Mouse (Mus musculus): ENCODE results near the gene Olfr48. TPM values are rescaled to one million over a fixed set of nuclear protein-coding genes. Genes with fewer than 3 reads are reported as not detected.

Olfr48 gene
- 0.21 and 0.23 TPM in 2 replicates for polyA plus RNA-seq (2014; fragmentation: Nextera tagmentation; extraction: Ambion mirVana)

DNA sequence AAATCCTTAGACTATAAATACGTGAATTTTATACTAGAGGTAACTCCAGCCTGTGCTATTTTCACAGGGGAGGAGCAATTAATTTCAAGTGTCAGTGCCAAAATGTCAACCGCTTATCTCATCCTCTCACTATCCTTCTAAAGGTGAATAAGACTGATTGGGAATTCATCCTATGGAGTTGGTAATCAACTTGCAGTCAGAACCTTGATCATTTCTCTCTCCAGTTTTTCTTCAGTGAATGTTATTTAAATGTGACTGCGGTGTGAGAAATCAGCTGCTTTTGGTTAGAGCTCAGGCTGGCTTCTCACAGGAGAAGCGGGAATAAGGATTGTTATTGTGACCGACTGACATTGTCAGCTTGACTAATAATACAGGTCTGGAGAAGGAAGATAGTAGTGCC lies at the start of gene Olfr48:
Olfr48 (minus strand) TSS at position 101 of the 400 bp plus-strand sequence.
- Histone ChIP-seq H3K27ac (no peak within 1 kb of the TSS), H3K4me1 (replicated peaks; ENCODE audit: control insufficient read depth, insufficient read depth, low read length) (no peaks in the 10 kb centered on the region), H3K36me3 (replicated peaks; ENCODE audit: control insufficient read depth, insufficient read depth) (no peaks in the 10 kb centered on the region), H3K9me3 (ENCODE audit: control insufficient read depth, low read length) (no peaks in the 10 kb centered on the region), H3K4me3 (replicated peaks; ENCODE audit: low read length) (no peak within 1 kb of the TSS), H3K4me2 (replicated peaks) (no peak within 1 kb of the TSS), H3K27me3 (ENCODE audit: control insufficient read depth, insufficient read depth, low read length) (no peaks in the 10 kb centered on the region), H3K9ac (no peak within 1 kb of the TSS)
- ATAC-seq (ENCODE audit: low FRiP score) = no peak
- no peak for DNase-seq (ENCODE audit: low spot score)
- 84% methylated on average over 5 of the region's 5 CpGs for WGBS

DNA sequence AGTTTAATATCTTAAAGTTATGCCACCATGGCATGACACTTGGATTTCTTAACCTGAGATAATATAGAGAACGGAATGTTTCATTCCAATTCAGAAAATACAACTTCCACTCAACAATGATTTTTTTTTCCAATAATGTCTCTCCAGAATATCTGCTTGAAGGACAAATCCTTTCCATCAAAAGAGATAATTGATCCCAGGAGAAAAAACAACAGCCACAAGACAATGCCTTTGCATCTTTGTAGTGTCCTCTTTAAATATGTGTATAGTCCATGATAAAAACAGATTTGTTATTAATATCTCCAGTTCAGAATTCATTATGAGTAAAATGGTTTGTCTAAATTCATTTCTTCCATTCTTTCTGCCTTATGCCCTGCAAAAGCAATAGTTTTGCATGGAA lies 30.1 kb upstream of the Olfr48 start, which contains the start of gene Olfr1257:
Olfr1257 (plus strand) TSS at position 301 of the 400 bp plus-strand sequence.
- H3K27ac ChIP-seq = no peak within 1 kb of the TSS
- H3K4me2 ChIP-seq (replicated peaks) = no peak within 1 kb of the TSS
- ATAC-seq (ENCODE audit: low FRiP score) = no peak
- 95% methylated on average over 1 of the region's 1 CpGs for WGBS
- H3K4me3 ChIP-seq (replicated peaks; ENCODE audit: low read length) = no peak within 1 kb of the TSS
- H3K9me3 ChIP-seq (ENCODE audit: control insufficient read depth, low read length) = no peaks in the 10 kb centered on the region
- H3K9ac ChIP-seq = no peak within 1 kb of the TSS
- H3K36me3 ChIP-seq (replicated peaks; ENCODE audit: control insufficient read depth, insufficient read depth) = no peaks in the 10 kb centered on the region
- H3K27me3 ChIP-seq (ENCODE audit: control insufficient read depth, insufficient read depth, low read length) = no peaks in the 10 kb centered on the region
- H3K4me1 ChIP-seq (replicated peaks; ENCODE audit: control insufficient read depth, insufficient read depth, low read length) = no peaks in the 10 kb centered on the region
- no peak for DNase-seq (ENCODE audit: low spot score)

DNA sequence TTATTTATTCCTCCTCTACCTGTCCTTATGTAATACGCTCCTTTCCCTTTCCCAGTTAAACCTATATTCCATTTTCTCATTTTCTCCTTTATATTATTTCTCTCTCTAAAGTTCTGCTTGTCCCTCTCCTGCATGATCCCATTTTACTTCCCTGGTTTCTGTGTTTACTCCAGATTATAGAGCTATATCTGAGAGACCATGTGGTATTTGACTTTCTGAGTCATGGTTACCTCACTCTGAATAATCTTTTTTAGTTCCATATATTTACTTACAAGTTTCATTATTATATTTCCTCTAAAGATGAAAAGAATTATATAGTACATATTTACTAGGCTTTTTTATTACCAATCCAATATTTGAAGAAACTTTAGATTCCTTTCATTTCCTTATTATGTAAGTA lies 1.2 kb upstream of the Olfr48 start:
- ATAC-seq (ENCODE audit: low FRiP score) = no peak

DNA sequence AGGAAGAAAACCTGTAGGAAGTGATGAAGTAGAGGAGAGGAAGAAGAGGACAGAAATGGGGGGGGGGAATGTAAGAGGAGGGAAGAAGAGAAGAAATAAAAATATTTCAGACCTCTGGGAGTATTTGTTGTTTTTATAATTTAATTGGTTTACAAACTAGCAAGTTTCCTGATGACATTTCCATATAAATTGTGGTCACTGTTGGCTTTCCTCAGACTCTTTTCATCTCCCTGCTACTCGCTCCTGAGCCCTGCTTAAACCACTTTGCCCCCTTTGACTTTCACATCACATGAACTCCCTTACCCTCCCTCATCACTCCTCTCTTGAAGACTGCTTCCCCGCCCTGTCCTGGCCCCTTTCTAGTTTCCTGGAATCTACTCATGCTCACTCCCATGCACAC lies 6.5 kb downstream of the Olfr48 start, which contains the start of gene Olfr1256:
Olfr1256 (minus strand) TSS at position 101 of the 400 bp plus-strand sequence.
- Histone ChIP-seq H3K4me1 (replicated peaks; ENCODE audit: control insufficient read depth, insufficient read depth, low read length) (no peaks in the 10 kb centered on the region), H3K9me3 (ENCODE audit: control insufficient read depth, low read length) (no peaks in the 10 kb centered on the region), H3K4me2 (replicated peaks) (no peak within 1 kb of the TSS), H3K36me3 (replicated peaks; ENCODE audit: control insufficient read depth, insufficient read depth) (no peaks in the 10 kb centered on the region), H3K27me3 (ENCODE audit: control insufficient read depth, insufficient read depth, low read length) (no peaks in the 10 kb centered on the region), H3K9ac (no peak within 1 kb of the TSS), H3K27ac (no peak within 1 kb of the TSS), H3K4me3 (replicated peaks; ENCODE audit: low read length) (no peak within 1 kb of the TSS)
- 54% methylated on average over 2 of the region's 2 CpGs for WGBS
- no peak for ATAC-seq (ENCODE audit: low FRiP score)
- DNase-seq (ENCODE audit: low spot score) = no peak

More for the DNA sequence above, 1.2 kb upstream of the Olfr48 start:
- Histone ChIP-seq H3K9me3 (ENCODE audit: control insufficient read depth, low read length) (no peaks in the 10 kb centered on the region), H3K36me3 (replicated peaks; ENCODE audit: control insufficient read depth, insufficient read depth) (no peaks in the 10 kb centered on the region), H3K4me1 (replicated peaks; ENCODE audit: control insufficient read depth, insufficient read depth, low read length) (no peaks in the 10 kb centered on the region), H3K4me3 (replicated peaks; ENCODE audit: low read length) (no peak overlapping the region), H3K27me3 (ENCODE audit: control insufficient read depth, insufficient read depth, low read length) (no peaks in the 10 kb centered on the region), H3K4me2 (replicated peaks) (no peak overlapping the region), H3K9ac (no peak overlapping the region), H3K27ac (no peak overlapping the region)
- 90% methylated on average over 1 of the region's 1 CpGs for WGBS
- DNase-seq (ENCODE audit: low spot score) = no peak

DNA sequence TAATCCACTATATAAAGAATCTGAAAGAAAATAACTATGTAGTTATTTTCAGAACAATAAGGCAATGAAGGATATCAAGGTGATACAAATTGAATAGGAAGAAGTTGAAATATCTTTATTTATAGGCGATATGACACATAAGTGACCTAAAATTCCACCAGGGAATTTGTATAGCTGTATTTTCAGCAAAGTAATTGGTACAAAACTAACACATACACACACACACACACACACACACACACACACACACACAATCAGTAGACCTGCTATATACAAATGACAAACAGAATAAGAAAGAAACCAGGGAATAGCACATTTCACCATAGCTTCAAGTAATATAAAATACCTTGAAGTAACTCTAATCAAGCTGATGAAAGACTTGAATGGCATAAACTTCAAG lies 27.8 kb downstream of the Olfr48 start:
- no peak for DNase-seq (ENCODE audit: low spot score)
- 88% methylated on average over 1 of the region's 1 CpGs for WGBS
- H3K9me3 ChIP-seq (ENCODE audit: control insufficient read depth, low read length) = peaks cover 8% of the 10 kb centered on the region; the same call in 1 of the 2 replicates
- H3K9ac ChIP-seq = no peak overlapping the region
- no peaks in the 10 kb centered on the region for H3K27me3 ChIP-seq (ENCODE audit: control insufficient read depth, insufficient read depth, low read length)
- no peak overlapping the region for H3K27ac ChIP-seq
- H3K4me2 ChIP-seq (replicated peaks) = no peak overlapping the region
- no peaks in the 10 kb centered on the region for H3K4me1 ChIP-seq (replicated peaks; ENCODE audit: control insufficient read depth, insufficient read depth, low read length)
- H3K36me3 ChIP-seq (replicated peaks; ENCODE audit: control insufficient read depth, insufficient read depth) = no peaks in the 10 kb centered on the region
- no peak overlapping the region for H3K4me3 ChIP-seq (replicated peaks; ENCODE audit: low read length)
- no peak for ATAC-seq (ENCODE audit: low FRiP score)

DNA sequence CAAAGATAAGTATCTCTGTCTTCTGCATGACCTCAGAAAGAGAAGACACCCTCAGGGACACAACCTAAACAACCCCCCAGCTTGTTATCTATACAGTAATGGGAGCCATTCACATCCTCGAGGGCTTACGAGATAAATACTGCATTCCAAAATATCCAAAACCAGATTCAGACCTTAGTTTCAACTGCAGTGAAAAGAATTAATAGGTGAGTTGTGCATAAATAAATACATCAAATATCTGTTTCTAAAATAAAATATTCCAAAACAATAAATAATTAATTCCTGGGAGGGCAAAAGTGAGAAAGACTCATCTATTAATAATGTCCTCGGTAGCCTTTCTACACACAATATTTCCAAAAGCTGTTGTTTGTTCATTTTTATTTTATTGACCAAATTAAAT lies 36.3 kb downstream of the Olfr48 start, which contains the start of gene Olfr1255:
Olfr1255 (plus strand) TSS at position 301 of the 400 bp plus-strand sequence.
- Histone ChIP-seq H3K27me3 (ENCODE audit: control insufficient read depth, insufficient read depth, low read length) (no peaks in the 10 kb centered on the region), H3K36me3 (replicated peaks; ENCODE audit: control insufficient read depth, insufficient read depth) (no peaks in the 10 kb centered on the region), H3K4me2 (replicated peaks) (no peak within 1 kb of the TSS), H3K9ac (no peak within 1 kb of the TSS), H3K4me3 (replicated peaks; ENCODE audit: low read length) (no peak within 1 kb of the TSS), H3K27ac (no peak within 1 kb of the TSS), H3K4me1 (replicated peaks; ENCODE audit: control insufficient read depth, insufficient read depth, low read length) (no peaks in the 10 kb centered on the region), H3K9me3 (ENCODE audit: control insufficient read depth, low read length) (no peaks in the 10 kb centered on the region)
- DNase-seq (ENCODE audit: low spot score) (no peak), ATAC-seq (ENCODE audit: low FRiP score) (no peak)
- 91% methylated on average over 3 of the region's 3 CpGs for WGBS

DNA sequence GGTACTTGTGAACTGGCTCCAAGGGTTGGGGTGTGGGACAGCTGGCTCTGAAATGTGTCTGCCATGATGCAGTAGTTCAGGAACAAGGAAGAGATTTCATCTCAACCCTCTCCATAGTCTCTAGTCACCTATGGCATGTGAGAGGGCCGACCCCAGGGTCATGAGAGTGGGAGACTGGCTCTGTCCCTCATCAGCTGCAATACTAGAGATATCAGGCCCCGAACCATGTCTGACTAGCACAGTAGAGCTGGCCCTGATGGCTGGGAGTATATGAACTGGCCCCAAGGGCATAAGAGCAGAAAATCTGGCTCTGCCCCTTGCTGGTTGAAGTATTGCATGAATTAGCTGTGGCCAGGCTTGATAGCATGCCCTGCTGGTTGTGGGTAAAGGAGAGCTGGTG lies 37.3 kb downstream of the Olfr48 start:
- H3K9ac ChIP-seq = no peak overlapping the region
- H3K27me3 ChIP-seq (ENCODE audit: control insufficient read depth, insufficient read depth, low read length) = no peaks in the 10 kb centered on the region
- 88% methylated on average over 2 of the region's 2 CpGs for WGBS
- H3K9me3 ChIP-seq (ENCODE audit: control insufficient read depth, low read length) = no peaks in the 10 kb centered on the region
- H3K4me2 ChIP-seq (replicated peaks) = no peak overlapping the region
- DNase-seq (ENCODE audit: low spot score) (no peak), ATAC-seq (ENCODE audit: low FRiP score) (no peak)
- H3K36me3 ChIP-seq (replicated peaks; ENCODE audit: control insufficient read depth, insufficient read depth) = no peaks in the 10 kb centered on the region
- no peak overlapping the region for H3K27ac ChIP-seq
- no peak overlapping the region for H3K4me3 ChIP-seq (replicated peaks; ENCODE audit: low read length)
- no peaks in the 10 kb centered on the region for H3K4me1 ChIP-seq (replicated peaks; ENCODE audit: control insufficient read depth, insufficient read depth, low read length)

DNA sequence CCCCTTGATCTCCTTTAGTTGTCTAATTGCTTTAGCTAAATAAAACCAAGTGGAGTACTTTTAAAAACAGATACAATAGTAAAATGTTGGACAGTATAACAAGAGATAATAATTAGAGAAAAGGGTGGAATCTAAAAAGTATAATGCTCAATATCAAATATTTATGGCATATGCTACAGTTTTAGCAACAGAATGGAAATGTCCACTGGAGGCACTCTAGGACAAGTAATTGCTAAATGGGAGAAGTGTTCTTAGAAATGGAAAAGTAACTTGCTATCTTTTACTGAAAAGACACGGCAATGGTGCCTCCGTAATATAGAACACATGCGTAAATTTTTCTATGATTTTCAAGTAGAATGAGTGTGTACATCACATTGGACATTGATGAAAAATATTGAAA lies 48.4 kb downstream of the Olfr48 start:
- ATAC-seq (ENCODE audit: low FRiP score) = no peak

DNA sequence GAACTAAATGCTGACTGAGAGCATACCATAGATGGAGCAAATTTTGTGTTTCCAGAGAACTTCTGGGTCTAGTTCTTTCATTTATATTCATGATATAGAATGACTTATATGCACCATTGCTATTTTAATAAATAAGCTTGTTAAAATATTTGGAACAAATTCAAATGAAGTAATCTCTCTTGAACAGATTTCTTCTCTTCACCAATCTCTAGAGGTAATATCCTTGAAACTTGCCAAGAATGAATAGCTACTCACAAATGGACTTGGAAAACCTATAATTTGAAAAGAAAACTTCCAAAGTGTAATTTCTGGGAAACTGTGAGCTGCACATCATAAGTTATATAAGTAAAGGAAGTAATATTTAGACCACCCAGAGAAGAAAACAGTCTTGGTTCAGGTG lies 54.5 kb downstream of the Olfr48 start, which contains the start of gene Olfr1254:
Olfr1254 (minus strand) TSS at position 101 of the 400 bp plus-strand sequence.
- H3K4me2 ChIP-seq (replicated peaks) = no peak within 1 kb of the TSS
- no peaks in the 10 kb centered on the region for H3K36me3 ChIP-seq (replicated peaks; ENCODE audit: control insufficient read depth, insufficient read depth)
- no peaks in the 10 kb centered on the region for H3K27me3 ChIP-seq (ENCODE audit: control insufficient read depth, insufficient read depth, low read length)
- ATAC-seq (ENCODE audit: low FRiP score) (no peak), DNase-seq (ENCODE audit: low spot score) (no peak)
- no peak within 1 kb of the TSS for H3K27ac ChIP-seq
- H3K4me3 ChIP-seq (replicated peaks; ENCODE audit: low read length) = no peak within 1 kb of the TSS
- no peaks in the 10 kb centered on the region for H3K4me1 ChIP-seq (replicated peaks; ENCODE audit: control insufficient read depth, insufficient read depth, low read length)
- no peak within 1 kb of the TSS for H3K9ac ChIP-seq
- no peaks in the 10 kb centered on the region for H3K9me3 ChIP-seq (ENCODE audit: control insufficient read depth, low read length)

More for the DNA sequence above, 48.4 kb downstream of the Olfr48 start:
- Histone ChIP-seq H3K9ac (no peak overlapping the region), H3K27ac (no peak overlapping the region), H3K27me3 (ENCODE audit: control insufficient read depth, insufficient read depth, low read length) (no peaks in the 10 kb centered on the region), H3K4me3 (replicated peaks; ENCODE audit: low read length) (no peak overlapping the region), H3K4me1 (replicated peaks; ENCODE audit: control insufficient read depth, insufficient read depth, low read length) (no peaks in the 10 kb centered on the region), H3K4me2 (replicated peaks) (no peak overlapping the region), H3K36me3 (replicated peaks; ENCODE audit: control insufficient read depth, insufficient read depth) (no peaks in the 10 kb centered on the region), H3K9me3 (ENCODE audit: control insufficient read depth, low read length) (no peaks in the 10 kb centered on the region)
- 93% methylated on average over 3 of the region's 3 CpGs for WGBS
- no peak for DNase-seq (ENCODE audit: low spot score)

Data from hindbrain, embryonic 14.5 days (tissue).